Mouse (Mus musculus): ENCODE measurements at regions not wholly inside any gene's neighbourhood (a gene's known extent, or its start where the extent isn't known, plus 50 kb on each side); places are given as distances from the start of the nearest gene placed in this dataset.

- ATAC-seq: no peak
- H3K4me1 ChIP-seq (ENCODE audit: insufficient read depth): no peaks in the 10 kb centered on the region
- H3K9ac ChIP-seq (replicated peaks): no peak overlapping the region
- no peak overlapping the region for H3K4me2 ChIP-seq (ENCODE audit: low read depth, low read length)
- no peaks in the 10 kb centered on the region for H3K9me3 ChIP-seq (ENCODE audit: low read length)
- no peaks in the 10 kb centered on the region for H3K27me3 ChIP-seq (ENCODE audit: insufficient read depth, low read length)
- no peaks in the 10 kb centered on the region for H3K36me3 ChIP-seq (replicated peaks; ENCODE audit: insufficient read depth, low read length)
- no peak for DNase-seq
- 22% methylated on average over 3 of the region's 3 CpGs for whole genome bisulfite sequencing (ENCODE audit: insufficient replicate concordance)
- no peak overlapping the region for H3K27ac ChIP-seq (ENCODE audit: low read depth)
- TF ChIP-seq CTCF (IDR thresholded peaks at IDR 0.05; ENCODE audit: low read depth): no peak
- TF ChIP-seq EP300 (IDR thresholded peaks at IDR 0.05; ENCODE audit: low read depth): no peak
- H3K4me3 ChIP-seq (ENCODE audit: low read depth, low read length): no peak overlapping the region
These were observed 708.5 kb upstream of the Pfkp start for GRCm38 (mm10) chr13:7357071-7357470.

GRCm38 (mm10) chr13:7373559-7373958, 725.0 kb upstream of the Pfkp start:
- H3K27me3 ChIP-seq (ENCODE audit: insufficient read depth, low read length): no peaks in the 10 kb centered on the region
- WGBS (ENCODE audit: insufficient replicate concordance): 67% methylated on average over 8 of the region's 8 CpGs
- H3K4me3 ChIP-seq (ENCODE audit: low read depth, low read length): no peak overlapping the region
- H3K4me1 ChIP-seq (ENCODE audit: insufficient read depth): no peaks in the 10 kb centered on the region
- ATAC-seq (no peak), DNase-seq (no peak)
- no peaks in the 10 kb centered on the region for H3K36me3 ChIP-seq (replicated peaks; ENCODE audit: insufficient read depth, low read length)
- H3K9me3 ChIP-seq (ENCODE audit: low read length): no peaks in the 10 kb centered on the region
- H3K9ac ChIP-seq (replicated peaks): no peak overlapping the region
- no peak overlapping the region for H3K27ac ChIP-seq (ENCODE audit: low read depth)
- H3K4me2 ChIP-seq (ENCODE audit: low read depth, low read length): no peak overlapping the region
- TF ChIP-seq EP300 (IDR thresholded peaks at IDR 0.05; ENCODE audit: low read depth): no peak
- TF ChIP-seq CTCF (IDR thresholded peaks at IDR 0.05; ENCODE audit: low read depth): no peak

GRCm38 (mm10) chr13:7374993-7375627, 726.5 kb upstream of the Pfkp start:
- WGBS (ENCODE audit: insufficient replicate concordance): 76% methylated on average over 7 of the region's 7 CpGs
- Histone ChIP-seq H3K9me3 (ENCODE audit: low read length) (peaks cover 2% of the 10 kb centered on the region; the same call in 1 of the 2 replicates), H3K4me2 (ENCODE audit: low read depth, low read length) (no peak overlapping the region), H3K4me3 (ENCODE audit: low read depth, low read length) (no peak overlapping the region), H3K4me1 (ENCODE audit: insufficient read depth) (no peaks in the 10 kb centered on the region), H3K27me3 (ENCODE audit: insufficient read depth, low read length) (no peaks in the 10 kb centered on the region), H3K27ac (ENCODE audit: low read depth) (no peak overlapping the region), H3K9ac (replicated peaks) (no peak overlapping the region), H3K36me3 (replicated peaks; ENCODE audit: insufficient read depth, low read length) (no peaks in the 10 kb centered on the region)
- TF ChIP-seq CTCF (IDR thresholded peaks at IDR 0.05; ENCODE audit: low read depth): no peak
- TF ChIP-seq EP300 (IDR thresholded peaks at IDR 0.05; ENCODE audit: low read depth): no peak
- no peak for ATAC-seq
- no peak for DNase-seq

GRCm38 (mm10) chr13:7414342-7415287, 766.0 kb upstream of the Pfkp start:
- DNase-seq: no peak
- H3K9me3 ChIP-seq (ENCODE audit: low read length): no peaks in the 10 kb centered on the region
- H3K4me2 ChIP-seq (ENCODE audit: low read depth, low read length): no peak overlapping the region
- H3K36me3 ChIP-seq (replicated peaks; ENCODE audit: insufficient read depth, low read length): no peaks in the 10 kb centered on the region
- WGBS (ENCODE audit: insufficient replicate concordance): 62% methylated on average over 3 of the region's 3 CpGs
- no peaks in the 10 kb centered on the region for H3K4me1 ChIP-seq (ENCODE audit: insufficient read depth)
- ATAC-seq: no peak
- H3K27me3 ChIP-seq (ENCODE audit: insufficient read depth, low read length): no peaks in the 10 kb centered on the region
- H3K4me3 ChIP-seq (ENCODE audit: low read depth, low read length): no peak overlapping the region
- no peak for TF ChIP-seq EP300 (IDR thresholded peaks at IDR 0.05; ENCODE audit: low read depth)
- no peak for TF ChIP-seq CTCF (IDR thresholded peaks at IDR 0.05; ENCODE audit: low read depth)
- H3K27ac ChIP-seq (ENCODE audit: low read depth): no peak overlapping the region
- H3K9ac ChIP-seq (replicated peaks): no peak overlapping the region

- H3K9me3 ChIP-seq (ENCODE audit: low read length): no peaks in the 10 kb centered on the region
- no peak overlapping the region for H3K9ac ChIP-seq (replicated peaks)
- no peak overlapping the region for H3K27ac ChIP-seq (ENCODE audit: low read depth)
- no peaks in the 10 kb centered on the region for H3K4me1 ChIP-seq (ENCODE audit: insufficient read depth)
- TF ChIP-seq CTCF (IDR thresholded peaks at IDR 0.05; ENCODE audit: low read depth) (no peak), EP300 (IDR thresholded peaks at IDR 0.05; ENCODE audit: low read depth) (no peak)
- DNase-seq (no peak), ATAC-seq (no peak)
- no peak overlapping the region for H3K4me3 ChIP-seq (ENCODE audit: low read depth, low read length)
- H3K27me3 ChIP-seq (ENCODE audit: insufficient read depth, low read length): no peaks in the 10 kb centered on the region
- no peaks in the 10 kb centered on the region for H3K36me3 ChIP-seq (replicated peaks; ENCODE audit: insufficient read depth, low read length)
- no peak overlapping the region for H3K4me2 ChIP-seq (ENCODE audit: low read depth, low read length)
These were observed 774.9 kb upstream of the Adarb2 start for GRCm38 (mm10) chr13:7427750-7428149.

- no peak for DNase-seq
- no peak for ATAC-seq
- H3K27ac ChIP-seq (ENCODE audit: low read depth): no peak overlapping the region
- no peak for TF ChIP-seq CTCF (IDR thresholded peaks at IDR 0.05; ENCODE audit: low read depth)
- no peak for TF ChIP-seq EP300 (IDR thresholded peaks at IDR 0.05; ENCODE audit: low read depth)
- no peak overlapping the region for H3K9ac ChIP-seq (replicated peaks)
- no peaks in the 10 kb centered on the region for H3K9me3 ChIP-seq (ENCODE audit: low read length)
- WGBS (ENCODE audit: insufficient replicate concordance): 64% methylated on average over 3 of the region's 3 CpGs
- H3K4me3 ChIP-seq (ENCODE audit: low read depth, low read length): no peak overlapping the region
- no peak overlapping the region for H3K4me2 ChIP-seq (ENCODE audit: low read depth, low read length)
- no peaks in the 10 kb centered on the region for H3K36me3 ChIP-seq (replicated peaks; ENCODE audit: insufficient read depth, low read length)
- H3K4me1 ChIP-seq (ENCODE audit: insufficient read depth): no peaks in the 10 kb centered on the region
- no peaks in the 10 kb centered on the region for H3K27me3 ChIP-seq (ENCODE audit: insufficient read depth, low read length)
These were observed 773.4 kb upstream of the Adarb2 start for GRCm38 (mm10) chr13:7429271-7429670.

Data from liver, postnatal 0 days (tissue).